Mouse (Mus musculus) heart, embryonic 12.5 days (tissue): Measurements from ENCODE around the gene Trpv5. TPM values are rescaled to one million over a fixed set of nuclear protein-coding genes. Genes with fewer than 3 reads are reported as not detected.
A peak's percentile ranks its signal among the peaks of the same experiment; 100 is the strongest.

ENCODE experiments used
- ATAC-seq: fragments of 200-750 bp; cut with Nextera tagmentation; 2 replicates; pipeline ENCODE4 v1.8.0; 2017; ENCODE audit warnings: moderate TSS enrichment, moderate library complexity; ENCODE audit not compliant: insufficient number of reproducible peaks, low FRiP score
- H3K27ac ChIP-seq: fragments of 300-500 bp; sonication (generic); 2 replicates; pipeline ENCODE4 v1.5.1; 2016; ENCODE audit warnings: mild to moderate bottlenecking, moderate library complexity; ENCODE audit not compliant: poor library complexity, severe bottlenecking
- H3K27me3 ChIP-seq: fragments of 300-500 bp; sonication (generic); replicated peaks from 2 replicates; pipeline ENCODE4 v1.6.1; 2016; ENCODE audit warnings: mild to moderate bottlenecking, moderate library complexity
- H3K36me3 ChIP-seq: fragments of 300-500 bp; sonication (generic); 2 replicates; pipeline ENCODE4 v1.6.1; 2016; ENCODE audit warnings: mild to moderate bottlenecking, moderate library complexity
- H3K4me1 ChIP-seq: fragments of 300-500 bp; sonication (generic); replicated peaks from 2 replicates; pipeline ENCODE4 v1.6.1; 2016; ENCODE audit warnings: mild to moderate bottlenecking
- H3K4me2 ChIP-seq: fragments of 300-500 bp; sonication (generic); 2 replicates; pipeline ENCODE4 v1.6.1; 2016; ENCODE audit warnings: mild to moderate bottlenecking, moderate library complexity
- H3K4me3 ChIP-seq: fragments of 300-500 bp; sonication (generic); 2 replicates; pipeline ENCODE4 v1.5.1; 2016; ENCODE audit warnings: mild to moderate bottlenecking
- H3K9ac ChIP-seq: fragments of 300-500 bp; sonication (generic); 2 replicates; pipeline ENCODE4 v1.6.1; 2016; ENCODE audit warnings: mild to moderate bottlenecking, moderate library complexity
- H3K9me3 ChIP-seq: fragments of 300-500 bp; sonication (generic); replicated peaks from 2 replicates; pipeline ENCODE4 v1.6.1; 2016; ENCODE audit warnings: mild to moderate bottlenecking, moderate library complexity
- WGBS: fragments of 180-500 bp; shearing (Covaris S2); methylation state at CpG from one replicate; pipeline ENCODE4 v1.1.7; 2016; 5-methylcytosine and 5-hydroxymethylcytosine counted together
- polyA plus RNA-seq: library from polyadenylated mRNA; unstranded; fragments of >200 nt; fragmentation: Nextera tagmentation; extraction: Ambion mirVana; gene quantifications from 2 replicates; pipeline ENCODE4 v1.2.1, GENCODE M21; 2016

Trpv5 gene
- polyA plus RNA-seq, 1 experiment from 2014 or later, result not detected

GRCm38 (mm10) chr6:41640449-41640848 is 40.1 kb downstream of the Trpv5 start:
- 78% methylated on average over 3 of the region's 3 CpGs for WGBS
- H3K36me3 ChIP-seq, result no peaks in the 10 kb centered on the region
- no peak overlapping the region for H3K4me3 ChIP-seq
- H3K9me3 ChIP-seq, result no peaks in the 10 kb centered on the region
- no peak overlapping the region for H3K9ac ChIP-seq
- 0 out of 2 replicates have a peak, but pooled peaks cover 3% of the 10 kb centered on the region for H3K27me3 ChIP-seq
- ATAC-seq, result no peak
- no peak overlapping the region for H3K27ac ChIP-seq
- no peak overlapping the region for H3K4me2 ChIP-seq
- H3K4me1 ChIP-seq, result no peaks in the 10 kb centered on the region

GRCm38 (mm10) chr6:41637927-41638506 is 42.6 kb downstream of the Trpv5 start:
- 0 out of 2 replicates have a peak, but pooled peaks cover 3% of the 10 kb centered on the region for H3K27me3 ChIP-seq
- H3K27ac ChIP-seq, result no peak overlapping the region
- no peaks in the 10 kb centered on the region for H3K36me3 ChIP-seq
- no peak for ATAC-seq
- no peak overlapping the region for H3K4me2 ChIP-seq
- H3K4me3 ChIP-seq, result no peak overlapping the region
- no peak overlapping the region for H3K9ac ChIP-seq
- 77% methylated on average over 6 of the region's 6 CpGs for WGBS
- no peaks in the 10 kb centered on the region for H3K4me1 ChIP-seq
- H3K9me3 ChIP-seq, result no peaks in the 10 kb centered on the region

- no peak overlapping the region for H3K4me2 ChIP-seq
- no peak overlapping the region for H3K27ac ChIP-seq
- no peaks in the 10 kb centered on the region for H3K4me1 ChIP-seq
- 15% methylated on average over 1 of the region's 1 CpGs for WGBS
- no peaks in the 10 kb centered on the region for H3K9me3 ChIP-seq
- H3K9ac ChIP-seq, result no peak overlapping the region
- 0 out of 2 replicates have a peak, but pooled peaks cover 3% of the 10 kb centered on the region for H3K27me3 ChIP-seq
- ATAC-seq, result no peak
- no peak overlapping the region for H3K4me3 ChIP-seq
- no peaks in the 10 kb centered on the region for H3K36me3 ChIP-seq
Measured at GRCm38 (mm10) chr6:41637393-41637792, 43.2 kb downstream of the Trpv5 start.

- no peak within 1 kb of the TSS for H3K4me2 ChIP-seq
- ATAC-seq, result no peak
- H3K4me3 ChIP-seq, result no peak within 1 kb of the TSS
- no peaks in the 10 kb centered on the region for H3K36me3 ChIP-seq
- WGBS, result 10% methylated on average over 5 of the region's 5 CpGs
- no peak within 1 kb of the TSS for H3K9ac ChIP-seq
- no peaks in the 10 kb centered on the region for H3K9me3 ChIP-seq
- H3K27ac ChIP-seq, result no peak within 1 kb of the TSS
- H3K4me1 ChIP-seq, result no peaks in the 10 kb centered on the region
- 0 out of 2 replicates have a peak, but pooled peaks cover 3% of the 10 kb centered on the region for H3K27me3 ChIP-seq
Measured at GRCm38 (mm10) chr6:41636178-41636577, 44.4 kb downstream of the Trpv5 start, which contains the start of gene Trpv6. Gene Trpv6 (minus strand): TSS chr6:41636405.

- H3K9ac ChIP-seq, result no peak overlapping the region
Measured at GRCm38 (mm10) chr6:41635211-41635610, 45.4 kb downstream of the Trpv5 start.

GRCm38 (mm10) chr6:41631549-41631948 is 49.0 kb downstream of the Trpv5 start:
- no peak overlapping the region for H3K27ac ChIP-seq
- H3K4me3 ChIP-seq, result no peak overlapping the region
- H3K36me3 ChIP-seq, result no peaks in the 10 kb centered on the region
- ATAC-seq, result no peak
- no peaks in the 10 kb centered on the region for H3K9me3 ChIP-seq
- no peak overlapping the region for H3K9ac ChIP-seq
- H3K4me1 ChIP-seq, result no peaks in the 10 kb centered on the region
- no peaks in the 10 kb centered on the region for H3K27me3 ChIP-seq
- H3K4me2 ChIP-seq, result no peak overlapping the region
- WGBS, result 86% methylated on average over 4 of the region's 4 CpGs

More at GRCm38 (mm10) chr6:41635211-41635610, 45.4 kb downstream of the Trpv5 start:
- Histone ChIP-seq H3K4me1 (no peaks in the 10 kb centered on the region), H3K27me3 (0 out of 2 replicates have a peak, but pooled peaks cover 3% of the 10 kb centered on the region), H3K4me2 (no peak overlapping the region), H3K27ac (no peak overlapping the region), H3K36me3 (no peaks in the 10 kb centered on the region), H3K4me3 (no peak overlapping the region), H3K9me3 (no peaks in the 10 kb centered on the region)
- WGBS, result 41% methylated on average over 1 of the region's 1 CpGs
- no peak for ATAC-seq

- Histone ChIP-seq H3K27me3 (no peaks in the 10 kb centered on the region), H3K36me3 (no peaks in the 10 kb centered on the region), H3K9ac (no peak overlapping the region), H3K4me3 (no peak overlapping the region), H3K27ac (no peak overlapping the region), H3K4me2 (no peak overlapping the region), H3K4me1 (no peaks in the 10 kb centered on the region), H3K9me3 (no peaks in the 10 kb centered on the region)
- no peak for ATAC-seq
- 64% methylated on average over 2 of the region's 2 CpGs for whole genome bisulfite sequencing
Measured at GRCm38 (mm10) chr6:41630791-41631190, 49.8 kb downstream of the Trpv5 start.

- H3K9me3 ChIP-seq, result no peaks in the 10 kb centered on the region
- no peak overlapping the region for H3K27ac ChIP-seq
- WGBS, result 58% methylated on average over 1 of the region's 1 CpGs
- H3K36me3 ChIP-seq, result no peaks in the 10 kb centered on the region
- no peaks in the 10 kb centered on the region for H3K4me1 ChIP-seq
- no peak for ATAC-seq
- no peak overlapping the region for H3K9ac ChIP-seq
- no peak overlapping the region for H3K4me3 ChIP-seq
- no peaks in the 10 kb centered on the region for H3K27me3 ChIP-seq
- H3K4me2 ChIP-seq, result no peak overlapping the region
Measured at GRCm38 (mm10) chr6:41628180-41628579, 52.4 kb downstream of the Trpv5 start.

- no peak for ATAC-seq
- no peak overlapping the region for H3K4me3 ChIP-seq
- WGBS, result 67% methylated on average over 9 of the region's 9 CpGs
- 0 out of 2 replicates have a peak, but pooled peaks cover 2% of the 10 kb centered on the region for H3K9me3 ChIP-seq
- H3K27ac ChIP-seq, result no peak overlapping the region
- no peaks in the 10 kb centered on the region for H3K4me1 ChIP-seq
- H3K4me2 ChIP-seq, result no peak overlapping the region
- no peak overlapping the region for H3K9ac ChIP-seq
- no peaks in the 10 kb centered on the region for H3K36me3 ChIP-seq
- H3K27me3 ChIP-seq, result no peaks in the 10 kb centered on the region
Measured at GRCm38 (mm10) chr6:41622661-41623060, 57.9 kb downstream of the Trpv5 start.

- H3K36me3 ChIP-seq, result no peaks in the 10 kb centered on the region
- H3K4me1 ChIP-seq, result no peaks in the 10 kb centered on the region
- no peak overlapping the region for H3K4me2 ChIP-seq
- WGBS, result 86% methylated on average over 12 of the region's 12 CpGs
- H3K27me3 ChIP-seq, result no peaks in the 10 kb centered on the region
- H3K27ac ChIP-seq, result no peak overlapping the region
- H3K4me3 ChIP-seq, result no peak overlapping the region
- H3K9me3 ChIP-seq, result 0 out of 2 replicates have a peak, but pooled peaks cover 2% of the 10 kb centered on the region
- H3K9ac ChIP-seq, result no peak overlapping the region
- no peak for ATAC-seq
Measured at GRCm38 (mm10) chr6:41621241-41621990, 59.2 kb downstream of the Trpv5 start.

GRCm38 (mm10) chr6:41620173-41620798 is 60.3 kb downstream of the Trpv5 start:
- 0 out of 2 replicates have a peak, but pooled peaks cover 2% of the 10 kb centered on the region for H3K9me3 ChIP-seq
- 84% methylated on average over 9 of the region's 9 CpGs for WGBS
- no peaks in the 10 kb centered on the region for H3K36me3 ChIP-seq
- no peak overlapping the region for H3K9ac ChIP-seq
- no peak overlapping the region for H3K4me2 ChIP-seq
- no peaks in the 10 kb centered on the region for H3K27me3 ChIP-seq
- ATAC-seq, result 0 out of 2 replicates have a peak, but pooled peaks have one; percentile 30
- no peak overlapping the region for H3K27ac ChIP-seq
- H3K4me3 ChIP-seq, result no peak overlapping the region
- H3K4me1 ChIP-seq, result no peaks in the 10 kb centered on the region
